Mouse (Mus musculus): ENCODE results near the gene Rtn2.

- no peak for TF ChIP-seq CTCF (IDR thresholded peaks at IDR 0.05; ENCODE audit: insufficient read depth, low read length)
- TF ChIP-seq POLR2A (IDR thresholded peaks at IDR 0.05; ENCODE audit: borderline replicate concordance, extremely low read depth, low read depth, low read length), result no peak
These were observed 11.8 kb upstream of the Rtn2 start for GRCm38 (mm10) chr7:19270509-19271237.

All from lung, adult 2 months (tissue).